Mouse (Mus musculus) G1E (cell line): ENCODE data around the gene Lgals12.

Experiments
- CTCF ChIP-seq: IDR thresholded peaks from 2 replicates; pipeline ENCODE4 v1.5.1; 2012; ENCODE audit warnings: low read depth, low read length, inconsistent platforms, mixed read lengths
- GATA1 ChIP-seq: IDR thresholded peaks from 2 replicates; pipeline ENCODE4 v1.6.1; 2012; ENCODE audit warnings: borderline replicate concordance, low read length, inconsistent platforms, mixed read lengths
- POLR2AphosphoS5 ChIP-seq: IDR thresholded peaks from 2 replicates; pipeline ENCODE4 v1.6.1; 2012; ENCODE audit warnings: low read depth, low read length, inconsistent platforms; ENCODE audit not compliant: insufficient replicate concordance
- TAL1 ChIP-seq: conservative IDR thresholded peaks from 2 replicates; pipeline ENCODE4 v1.6.1; 2012; ENCODE audit warnings: low read depth, low read length, inconsistent platforms, mixed read lengths

DNA sequence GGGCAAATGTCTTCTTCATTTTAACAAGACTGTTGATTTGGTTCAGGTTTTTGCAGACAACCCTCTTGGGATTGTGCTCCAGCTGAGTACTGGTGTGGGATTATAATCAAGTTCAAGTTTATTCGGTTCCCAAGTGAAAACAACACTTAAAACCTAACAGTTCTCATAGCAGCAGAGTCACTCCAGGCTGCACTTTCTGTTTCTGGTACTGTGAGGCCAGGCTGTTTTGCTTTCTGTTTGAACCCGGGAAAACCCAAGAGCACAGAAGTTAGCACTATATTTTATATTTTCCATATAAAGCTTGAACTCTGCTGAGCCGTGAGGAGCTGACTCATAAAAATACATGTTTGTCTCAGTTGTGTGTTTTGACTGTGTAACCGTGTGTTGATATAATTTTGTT is 48.3 kb downstream of the Lgals12 start:
- no peak for TF ChIP-seq CTCF
- TF ChIP-seq GATA1 = no peak
- TF ChIP-seq POLR2AphosphoS5 = no peak
- no peak for TF ChIP-seq TAL1
